Mouse (Mus musculus) hindbrain, embryonic 15.5 days (tissue): ENCODE results near the gene Eef1akmt4. TPM values are rescaled to one million over a fixed set of nuclear protein-coding genes. Genes with fewer than 3 reads are reported as not detected.
"Not testable (repeated sequence)": the region's sequence is repeated elsewhere in the genome, so short reads cannot be mapped to it uniquely, and the experiment has no call there.

Experiments used
- ATAC-seq: fragments of 200-750 bp; cut with Nextera tagmentation; 2 replicates; pipeline ENCODE4 v1.8.0; 2017; ENCODE audit warnings: low read depth, moderate number of reproducible peaks, moderate TSS enrichment; ENCODE audit not compliant: low FRiP score
- H3K27ac ChIP-seq: fragments of 300-500 bp; sonication (generic); replicated peaks from 2 replicates; pipeline ENCODE4 v1.5.1; 2015; ENCODE audit warnings: mild to moderate bottlenecking, inconsistent platforms
- H3K27me3 ChIP-seq: fragments of 300-500 bp; sonication (generic); 2 replicates; pipeline ENCODE4 v1.6.1; 2015; ENCODE audit warnings: control low read depth, inconsistent platforms
- H3K36me3 ChIP-seq: fragments of 300-500 bp; sonication (generic); 2 replicates; pipeline ENCODE4 v1.6.1; 2015; ENCODE audit warnings: control low read depth, inconsistent platforms
- H3K4me1 ChIP-seq: fragments of 300-500 bp; sonication (generic); replicated peaks from 2 replicates; pipeline ENCODE4 v1.6.1; 2015; ENCODE audit warnings: control low read depth, inconsistent platforms
- H3K4me2 ChIP-seq: fragments of 300-500 bp; sonication (generic); 2 replicates; pipeline ENCODE4 v1.6.1; 2015; ENCODE audit warnings: moderate library complexity, mild to moderate bottlenecking, inconsistent platforms
- H3K4me3 ChIP-seq: fragments of 300-500 bp; sonication (generic); 2 replicates; pipeline ENCODE4 v1.5.1; 2015; ENCODE audit warnings: mild to moderate bottlenecking, inconsistent platforms
- H3K9ac ChIP-seq: fragments of 300-500 bp; sonication (generic); 2 replicates; pipeline ENCODE4 v1.6.1; 2015; ENCODE audit warnings: inconsistent platforms
- H3K9me3 ChIP-seq: fragments of 300-500 bp; sonication (generic); 2 replicates; pipeline ENCODE4 v1.6.1; 2016; ENCODE audit warnings: control low read depth, inconsistent platforms
- WGBS: fragments of 180-500 bp; shearing (Covaris S2); methylation state at CpG from one replicate; pipeline ENCODE4 v1.1.7; 2015; 5-methylcytosine and 5-hydroxymethylcytosine counted together
- microRNA counts: library from miRNA; unstranded; fragments of <30 nt; microRNA quantifications from one replicate; lab custom pipeline; 2016
- microRNA-seq: library from miRNA; unstranded; fragments of <30 nt; microRNA quantifications from one replicate; pipeline ENCODE4, GENCODE M21; 2016
- polyA plus RNA-seq: library from polyadenylated mRNA; unstranded; fragments of >200 nt; fragmentation: Nextera tagmentation; extraction: Ambion mirVana; gene quantifications from 2 replicates; pipeline ENCODE4 v1.2.1, GENCODE M21; 2015

Eef1akmt4 gene
- polyA plus RNA-seq, 1 experiment from 2014 or later = 10.7 TPM

DNA sequence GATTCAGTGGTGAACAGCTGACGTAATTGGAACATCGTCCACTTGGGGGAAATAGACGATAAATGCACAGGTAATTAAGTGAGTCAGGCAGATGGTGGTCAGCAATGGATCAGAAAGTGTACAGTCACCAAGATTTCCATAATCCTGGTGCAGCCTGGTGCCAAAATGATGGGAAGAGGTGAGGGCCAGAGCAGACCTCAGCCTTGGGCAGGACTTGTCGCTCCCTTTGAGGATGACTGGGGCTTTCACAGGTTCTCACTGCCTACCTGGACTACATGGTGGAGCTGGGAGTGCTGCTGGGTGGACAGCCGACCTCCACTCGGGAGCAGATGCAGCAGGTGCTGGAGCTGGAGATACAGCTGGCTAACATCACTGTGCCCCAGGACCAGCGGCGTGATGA lies 26.0 kb downstream of the Eef1akmt4 start:
- WGBS = 82% methylated on average over 8 of the region's 8 CpGs
- Histone ChIP-seq H3K27me3 (no peaks in the 10 kb centered on the region), H3K27ac (0 out of 2 replicates have a peak overlapping the region, but pooled peaks have one; percentile 41), H3K9ac (no peak overlapping the region), H3K36me3 (peaks cover 4% of the 10 kb centered on the region), H3K4me2 (no peak overlapping the region), H3K4me1 (peaks cover 8% of the 10 kb centered on the region), H3K9me3 (no peaks in the 10 kb centered on the region), H3K4me3 (no peak overlapping the region)
- no peak for ATAC-seq

DNA sequence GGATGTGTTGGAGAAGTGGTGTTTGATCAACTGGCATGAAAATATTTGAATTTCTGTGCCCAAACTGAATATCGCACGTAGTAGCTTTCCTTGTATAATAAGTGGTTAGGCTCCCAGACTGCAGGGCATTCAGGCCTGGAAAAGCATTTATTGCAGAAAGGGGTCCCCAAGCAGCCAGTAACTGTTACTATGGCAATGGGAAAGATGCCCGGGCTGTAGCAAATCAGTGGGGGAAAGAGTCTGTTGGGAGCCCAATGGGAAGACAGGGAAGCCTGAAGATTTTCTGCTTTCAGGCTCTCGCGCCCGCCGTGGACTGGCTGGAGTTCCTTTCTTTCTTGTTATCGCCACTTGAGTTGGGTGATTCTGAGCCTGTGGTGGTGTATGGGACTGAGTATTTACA lies 27.0 kb downstream of the Eef1akmt4 start:
- no peaks in the 10 kb centered on the region for H3K9me3 ChIP-seq
- peak; percentile 61; the same call in 1 of the 2 replicates for ATAC-seq
- H3K36me3 ChIP-seq = peaks cover 8% of the 10 kb centered on the region
- WGBS = 53% methylated on average over 8 of the region's 8 CpGs
- H3K27me3 ChIP-seq = no peaks in the 10 kb centered on the region
- H3K27ac ChIP-seq = peak overlapping the region; percentile 41; the same call in 1 of the 2 replicates
- H3K4me2 ChIP-seq = no peak overlapping the region
- H3K9ac ChIP-seq = no peak overlapping the region
- peaks cover 8% of the 10 kb centered on the region for H3K4me1 ChIP-seq
- no peak overlapping the region for H3K4me3 ChIP-seq

DNA sequence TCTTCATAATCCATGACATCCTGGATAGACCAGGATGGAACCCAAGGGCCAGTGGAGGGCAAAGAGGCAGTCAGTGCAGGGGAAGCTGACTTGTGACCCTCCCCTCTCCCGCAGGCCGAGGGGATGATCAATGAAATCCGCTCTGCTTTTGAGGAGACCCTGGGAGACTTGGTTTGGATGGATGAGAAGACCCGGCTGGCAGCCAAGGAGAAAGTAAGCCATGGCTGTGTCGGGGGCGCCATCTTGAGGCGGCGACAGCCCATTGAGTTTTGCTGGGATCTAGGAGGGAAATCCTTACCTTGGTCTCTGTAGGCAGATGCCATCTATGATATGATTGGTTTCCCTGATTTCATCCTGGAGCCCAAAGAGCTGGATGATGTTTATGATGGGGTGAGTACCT lies 30.8 kb downstream of the Eef1akmt4 start:
- Histone ChIP-seq H3K4me2 (no peak overlapping the region), H3K27me3 (no peaks in the 10 kb centered on the region), H3K9me3 (no peaks in the 10 kb centered on the region), H3K4me1 (peaks cover 8% of the 10 kb centered on the region), H3K4me3 (no peak overlapping the region), H3K36me3 (0 out of 2 replicates have a peak, but pooled peaks cover 10% of the 10 kb centered on the region), H3K27ac (no peak overlapping the region), H3K9ac (no peak overlapping the region)
- WGBS = 3% methylated on average over 8 of the region's 8 CpGs
- peak; percentile 54 for ATAC-seq

DNA sequence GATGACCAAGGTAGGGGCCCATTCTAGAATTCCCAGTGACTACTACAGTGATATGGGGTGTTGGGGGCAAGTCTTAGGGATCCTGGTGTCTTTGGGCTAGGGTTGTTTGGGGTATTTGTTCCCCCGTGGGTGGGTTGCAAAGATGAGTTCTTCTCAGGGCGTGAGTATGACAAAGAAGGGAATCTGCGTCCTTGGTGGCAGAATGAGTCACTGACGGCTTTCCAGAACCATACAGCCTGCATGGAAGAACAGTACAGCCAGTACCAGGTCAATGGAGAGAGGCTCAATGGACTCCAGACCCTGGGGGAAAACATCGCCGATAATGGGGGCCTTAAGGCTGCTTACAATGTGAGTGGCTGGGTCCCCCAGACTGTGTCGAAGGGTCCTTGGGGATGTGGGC lies 32.5 kb downstream of the Eef1akmt4 start:
- H3K9ac ChIP-seq = no peak overlapping the region
- no peaks in the 10 kb centered on the region for H3K9me3 ChIP-seq
- no peak overlapping the region for H3K4me3 ChIP-seq
- no peak overlapping the region for H3K27ac ChIP-seq
- 89% methylated on average over 7 of the region's 7 CpGs for WGBS
- no peaks in the 10 kb centered on the region for H3K4me1 ChIP-seq
- H3K36me3 ChIP-seq = 0 out of 2 replicates have a peak, but pooled peaks cover 10% of the 10 kb centered on the region
- no peaks in the 10 kb centered on the region for H3K27me3 ChIP-seq
- ATAC-seq = no peak
- no peak overlapping the region for H3K4me2 ChIP-seq

DNA sequence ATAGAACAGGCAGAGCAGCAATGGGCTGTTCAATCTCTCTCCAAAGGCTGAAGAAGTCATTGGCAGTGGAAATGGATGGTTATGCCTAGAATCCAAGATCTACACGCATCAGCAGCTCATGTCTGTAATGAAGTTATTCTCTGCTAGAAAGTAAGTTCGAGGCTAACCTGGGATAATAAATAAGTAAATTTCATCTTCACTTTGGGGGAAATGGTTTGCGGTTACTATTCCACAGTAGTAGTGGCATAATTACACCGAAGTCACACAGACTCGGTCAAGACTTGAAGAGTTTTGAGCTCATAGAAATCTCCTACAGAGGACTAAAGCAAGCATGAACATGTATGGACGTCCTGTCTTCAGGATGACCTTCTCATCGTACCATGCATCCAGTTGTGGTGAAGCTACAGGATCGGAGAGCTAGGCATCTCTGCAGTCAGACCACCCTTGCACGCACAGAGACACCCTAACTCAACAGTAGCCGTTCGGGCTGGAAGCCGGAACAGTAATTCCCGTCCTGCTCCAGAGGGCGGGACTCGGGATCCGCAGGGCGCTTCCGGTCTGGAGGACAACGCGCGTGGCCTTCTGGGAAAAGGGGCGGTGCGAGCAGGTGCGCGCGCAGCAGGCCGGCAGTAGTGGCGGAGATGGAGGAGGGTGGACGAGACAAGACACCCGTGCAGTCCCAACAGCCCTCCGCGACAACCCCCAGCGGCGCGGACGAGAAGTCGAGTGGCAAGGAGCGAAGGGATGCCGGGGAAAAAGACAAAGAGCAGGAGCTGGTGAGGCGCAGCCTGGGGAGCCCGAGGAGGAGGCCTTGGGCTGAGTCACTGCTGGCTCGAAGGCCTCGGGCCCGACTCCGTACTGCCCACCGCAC lies 39.9 kb downstream of the Eef1akmt4 start, which contains the start of gene Psmd2:
Psmd2 (plus strand) TSS at position 577 of the 871 bp plus-strand sequence.
- H3K27ac ChIP-seq = peak within 1 kb of the TSS; percentile 79
- WGBS = 1% methylated on average over 43 of the region's 46 CpGs
- no peaks in the 10 kb centered on the region for H3K27me3 ChIP-seq
- H3K4me3 ChIP-seq = peak within 1 kb of the TSS; percentile 59
- H3K9ac ChIP-seq = peak within 1 kb of the TSS; percentile 84
- no peaks in the 10 kb centered on the region for H3K9me3 ChIP-seq
- H3K4me2 ChIP-seq = peak within 1 kb of the TSS; percentile 92
- peak; percentile 97 for ATAC-seq
- H3K4me1 ChIP-seq = peaks cover 20% of the 10 kb centered on the region
- peaks cover 26% of the 10 kb centered on the region for H3K36me3 ChIP-seq

DNA sequence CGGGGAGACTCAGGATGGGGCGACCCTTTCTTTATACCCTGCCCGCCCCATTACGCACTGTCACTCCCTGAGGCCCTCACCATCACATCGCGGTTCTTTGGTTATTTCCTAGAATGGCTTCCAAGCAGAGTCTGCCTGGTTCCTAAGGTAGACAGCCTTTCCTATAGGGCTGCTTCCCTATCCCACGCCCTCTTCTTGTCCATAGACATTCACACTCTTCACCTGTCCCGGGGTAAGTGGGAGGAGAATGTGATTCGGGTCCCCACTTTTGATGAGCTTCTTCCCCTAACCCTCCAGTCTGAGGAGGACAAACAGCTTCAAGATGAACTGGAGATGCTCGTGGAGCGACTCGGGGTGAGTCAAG lies 40.5 kb downstream of the Eef1akmt4 start:
- peaks cover 20% of the 10 kb centered on the region for H3K4me1 ChIP-seq
- no peaks in the 10 kb centered on the region for H3K9me3 ChIP-seq
- no peak; the same call in 1 of the 2 replicates for ATAC-seq
- H3K9ac ChIP-seq = peak overlapping the region; percentile 84
- peak overlapping the region; percentile 92 for H3K4me2 ChIP-seq
- peak overlapping the region; percentile 73 for H3K27ac ChIP-seq
- H3K36me3 ChIP-seq = peaks cover 32% of the 10 kb centered on the region
- 8% methylated on average over 10 of the region's 12 CpGs for WGBS
- peak overlapping the region; percentile 59 for H3K4me3 ChIP-seq
- no peaks in the 10 kb centered on the region for H3K27me3 ChIP-seq

DNA sequence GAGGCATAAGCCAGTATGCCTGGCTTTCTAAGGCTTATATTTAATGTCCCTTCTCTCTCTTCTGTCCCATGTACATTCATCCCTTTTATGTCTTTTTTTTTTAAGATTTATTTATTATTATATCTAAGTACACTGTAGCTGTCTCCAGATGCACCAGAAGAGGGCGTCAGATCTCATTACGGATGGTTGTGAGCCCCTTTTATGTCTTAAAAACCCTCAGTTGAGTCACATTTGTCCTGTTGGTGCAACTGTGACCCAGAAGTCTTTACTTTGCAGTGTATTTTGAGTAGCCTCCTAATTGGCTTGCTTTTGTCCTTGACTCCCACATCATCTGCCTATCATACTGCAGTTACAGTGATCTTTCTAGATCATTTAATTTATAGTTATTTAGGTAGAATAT lies 41.9 kb downstream of the Eef1akmt4 start:
- H3K4me3 ChIP-seq = no peak overlapping the region
- H3K36me3 ChIP-seq = peaks cover 46% of the 10 kb centered on the region
- H3K27ac ChIP-seq = no peak overlapping the region
- peaks cover 20% of the 10 kb centered on the region for H3K4me1 ChIP-seq
- WGBS = 43% methylated on average over 2 of the region's 2 CpGs
- H3K27me3 ChIP-seq = no peaks in the 10 kb centered on the region
- ATAC-seq = no peak
- H3K9ac ChIP-seq = no peak overlapping the region
- H3K4me2 ChIP-seq = peak overlapping the region; percentile 92
- H3K9me3 ChIP-seq = no peaks in the 10 kb centered on the region

DNA sequence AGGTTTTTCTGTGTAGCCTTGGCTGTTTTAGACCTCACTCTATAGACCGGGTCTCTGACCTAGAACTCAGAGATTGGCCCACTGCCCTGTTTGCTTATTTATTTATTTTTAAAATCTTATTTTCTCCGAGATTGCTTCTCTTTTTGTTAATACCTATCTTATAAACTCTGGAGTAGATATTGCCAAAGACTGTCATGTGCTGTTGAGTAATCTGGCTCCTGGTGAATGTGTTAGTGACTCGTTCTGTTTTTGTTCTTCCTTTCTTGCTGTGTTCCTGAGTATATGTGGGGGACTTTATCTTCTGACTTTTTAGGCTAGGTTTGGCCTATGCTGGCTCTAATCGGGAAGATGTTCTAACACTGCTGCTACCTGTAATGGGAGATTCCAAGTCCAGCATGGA lies 46.3 kb downstream of the Eef1akmt4 start:
- ATAC-seq = no peak
- no peaks in the 10 kb centered on the region for H3K27me3 ChIP-seq
- no peak overlapping the region for H3K4me2 ChIP-seq
- H3K4me3 ChIP-seq = no peak overlapping the region
- peaks cover 8% of the 10 kb centered on the region for H3K4me1 ChIP-seq
- WGBS = 94% methylated on average over 4 of the region's 4 CpGs
- no peak overlapping the region for H3K27ac ChIP-seq
- peaks cover 87% of the 10 kb centered on the region for H3K36me3 ChIP-seq
- no peak overlapping the region for H3K9ac ChIP-seq
- no peaks in the 10 kb centered on the region for H3K9me3 ChIP-seq

DNA sequence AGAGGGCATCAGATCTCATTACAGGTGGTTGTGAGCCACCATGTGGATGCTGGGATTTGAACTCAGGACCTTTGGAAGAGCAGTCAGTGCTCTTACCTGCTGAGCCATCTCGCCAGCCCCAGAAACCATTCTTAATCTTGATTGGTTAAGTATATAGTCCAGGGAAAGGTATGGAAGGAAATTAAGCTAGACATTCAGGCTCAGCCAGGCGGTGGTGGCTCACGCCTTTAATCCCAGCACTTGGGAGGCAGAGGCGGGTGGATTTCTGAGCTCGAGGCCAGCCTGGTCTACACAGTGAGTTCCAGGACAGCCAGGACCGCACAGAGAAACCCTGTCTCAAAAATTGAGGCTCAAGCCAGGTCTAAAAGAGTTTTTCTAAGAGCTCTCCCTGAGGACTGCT lies 56.6 kb downstream of the Eef1akmt4 start, which contains the start of gene Eif4g1:
Eif4g1 (plus strand) TSS at position 301 of the 400 bp plus-strand sequence.
- 98% methylated on average over 5 of the region's 6 CpGs for WGBS
- not testable (repeated sequence) for H3K9me3 ChIP-seq, ATAC-seq, H3K4me2 ChIP-seq, H3K4me1 ChIP-seq, H3K27me3 ChIP-seq, H3K9ac ChIP-seq, H3K4me3 ChIP-seq, H3K27ac ChIP-seq
- peaks cover 11% of the 10 kb centered on the region; the same call in 1 of the 2 replicates for H3K36me3 ChIP-seq

MicroRNAs encoded within 50 kb of the gene (microRNA counts, 519-probe panel; counts per million panel counts)
- microRNA mmu-miR-1224 (lab: Ali Mortazavi, UCI) = 2,614 counts per million, percentile 45 among the panel's probes with 10 or more counts

Small RNA genes within 50 kb of the gene (microRNA-seq; reads per million reads assigned to microRNA genes)
- gene Mir1224 = 74.3 reads per million, percentile 48 among the genes with 10 or more reads in this experiment

Other genes with a start within 250 kb of the Eef1akmt4 start
- 137 and 143 TPM in 2 replicates for gene Abcc5, start 185.2 kb upstream of the Eef1akmt4 start, polyA plus RNA-seq
- 101 TPM in 2 replicates for gene Eif2b5, start 112.8 kb upstream of the Eef1akmt4 start, polyA plus RNA-seq
- gene Dvl3, start 94.6 kb upstream of the Eef1akmt4 start, polyA plus RNA-seq = 37.5 and 44.3 TPM in 2 replicates
- 1,171 and 1,212 TPM in 2 replicates for gene Ap2m1, start 76.1 kb upstream of the Eef1akmt4 start, polyA plus RNA-seq
- gene Abcf3, start 63.0 kb upstream of the Eef1akmt4 start, polyA plus RNA-seq = 80.6 and 81.7 TPM in 2 replicates
- 28.7 and 33.4 TPM in 2 replicates for gene Vwa5b2, start 22.1 kb upstream of the Eef1akmt4 start, polyA plus RNA-seq
- gene Gm49333, start within 50 bp of the Eef1akmt4 start, polyA plus RNA-seq = not detected in 2 replicates
- gene Alg3, start 142 bp downstream of the Eef1akmt4 start, polyA plus RNA-seq = 36.5 and 46.2 TPM in 2 replicates
- 42.6 and 43.0 TPM in 2 replicates for gene Camk2n2, start 9.7 kb downstream of the Eef1akmt4 start, polyA plus RNA-seq
- gene Ece2, start 18.2 kb downstream of the Eef1akmt4 start, polyA plus RNA-seq = 15.1 and 18.1 TPM in 2 replicates
- gene Psmd2, start 40.1 kb downstream of the Eef1akmt4 start, polyA plus RNA-seq = 342 and 357 TPM in 2 replicates
- 145 and 148 TPM in 2 replicates for gene Eif4g1, start 56.7 kb downstream of the Eef1akmt4 start, polyA plus RNA-seq
- gene Fam131a, start 81.6 kb downstream of the Eef1akmt4 start, polyA plus RNA-seq = 45.5 and 47.5 TPM in 2 replicates
- 89.0 and 89.8 TPM in 2 replicates for gene Polr2h, start 106.1 kb downstream of the Eef1akmt4 start, polyA plus RNA-seq
- 33.7 and 36.0 TPM in 2 replicates for gene Clcn2, start 106.2 kb downstream of the Eef1akmt4 start, polyA plus RNA-seq
- gene Chrd, start 121.5 kb downstream of the Eef1akmt4 start, polyA plus RNA-seq = 6.3 and 6.5 TPM in 2 replicates
- gene Thpo, start 122.9 kb downstream of the Eef1akmt4 start, polyA plus RNA-seq = 0.85 and 1.4 TPM in 2 replicates